Mouse (Mus musculus) adrenal gland, adult 2 months (tissue): ENCODE results near the gene Themis2. TPM values are rescaled to one million over a fixed set of nuclear protein-coding genes. Genes with fewer than 3 reads are reported as not detected.
"Not testable (repeated sequence)": the region's sequence is repeated elsewhere in the genome, so short reads cannot be mapped to it uniquely, and the experiment has no call there.

Source experiments
- DNase-seq: peaks from one replicate; pipeline ENCODE4 v3.0.0; 2021
- polyA plus RNA-seq: library from polyadenylated mRNA; depleted of rRNA; stranded (reverse); fragments of >200 nt; gene quantifications from 2 replicates; pipeline ENCODE4 v1.2.3, GENCODE M21; 2012
- total RNA-seq, 2 experiments: library from RNA; stranded (reverse); gene quantifications; 2 replicates each; pipeline ENCODE4 v1.2.3; 2021

The Themis2 gene
- total and polyA plus RNA-seq, 3 experiments = 1.6 to 4.3 (median 3.0) TPM

DNA sequence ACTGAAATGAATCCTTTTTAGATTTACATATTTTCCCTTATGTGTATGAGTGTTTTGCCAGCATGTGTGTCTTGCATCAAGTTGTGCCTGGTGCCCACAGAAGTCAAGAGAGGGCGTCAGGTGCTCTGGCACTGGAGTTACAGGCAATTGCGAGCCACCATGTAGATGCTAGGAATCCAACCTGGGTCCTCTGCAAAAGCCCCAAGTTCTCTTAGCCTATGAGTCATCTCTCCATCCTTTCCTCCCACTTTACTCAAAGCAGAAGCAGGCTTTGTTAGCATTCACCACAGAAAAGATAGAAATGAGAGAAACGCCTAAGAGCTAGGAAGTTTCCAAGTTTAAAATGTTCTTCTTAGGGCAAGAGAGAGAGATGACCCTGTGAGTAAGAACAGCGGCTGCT, 3.7 kb upstream of the Themis2 start:
- DNase-seq = no peak

DNA sequence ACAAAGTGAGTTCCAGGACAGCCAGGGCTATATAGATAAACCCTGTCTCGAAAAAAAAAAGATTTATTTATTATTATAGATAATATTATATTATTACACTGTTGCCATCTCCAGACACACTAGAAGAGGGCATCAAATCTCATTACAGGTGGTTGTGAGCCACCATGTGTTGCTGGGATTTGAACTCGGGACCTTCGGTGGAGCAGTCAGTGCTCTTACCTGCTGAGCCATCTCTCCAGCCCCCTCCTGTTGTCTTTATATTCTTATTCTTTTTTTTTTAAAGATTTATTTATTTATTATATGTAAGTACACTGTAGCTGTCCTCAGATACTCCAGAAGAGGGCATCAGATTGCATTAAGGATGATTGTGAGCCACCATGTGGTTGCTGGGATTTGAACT, 2.5 kb upstream of the Themis2 start:
- DNase-seq = not testable (repeated sequence)

DNA sequence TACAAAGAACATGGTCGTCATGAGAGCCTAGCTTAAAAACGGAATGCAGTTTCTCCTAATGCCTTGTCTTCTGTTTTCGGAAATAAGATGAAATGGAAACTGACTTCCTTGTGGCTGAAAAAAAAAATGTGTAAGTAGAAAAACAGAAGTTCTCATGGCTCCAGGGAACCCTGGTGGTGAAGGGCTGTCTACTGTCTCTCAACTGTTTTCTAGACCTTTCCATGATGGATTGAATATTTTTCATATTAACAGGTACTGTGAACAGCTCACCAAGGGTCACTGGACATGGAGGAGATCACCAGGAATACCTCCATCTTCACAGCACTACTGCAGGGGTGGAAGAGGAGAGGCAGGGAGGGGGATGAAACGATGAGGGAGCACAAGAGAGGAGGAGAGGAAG, 1.8 kb upstream of the Themis2 start:
- no peak for DNase-seq

DNA sequence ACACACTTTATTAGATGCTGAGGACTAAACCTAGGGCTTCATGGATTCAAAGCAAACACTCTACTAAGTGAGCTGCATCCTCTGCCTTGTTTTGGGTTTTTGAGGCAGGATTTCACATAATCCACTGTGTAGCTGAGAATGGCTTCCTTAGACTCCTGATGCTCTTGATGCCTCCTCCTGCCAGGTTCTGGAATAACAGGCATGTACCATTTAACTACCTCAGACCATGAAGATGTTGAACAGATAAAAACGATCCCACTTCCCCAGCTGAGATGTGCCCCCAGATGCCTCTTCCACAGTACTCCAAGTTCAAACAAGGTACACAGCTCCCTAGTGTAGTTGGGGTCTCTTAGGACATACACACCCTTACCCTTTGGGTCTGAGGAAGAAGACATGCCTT, 1.3 kb upstream of the Themis2 start:
- DNase-seq = no peak

DNA sequence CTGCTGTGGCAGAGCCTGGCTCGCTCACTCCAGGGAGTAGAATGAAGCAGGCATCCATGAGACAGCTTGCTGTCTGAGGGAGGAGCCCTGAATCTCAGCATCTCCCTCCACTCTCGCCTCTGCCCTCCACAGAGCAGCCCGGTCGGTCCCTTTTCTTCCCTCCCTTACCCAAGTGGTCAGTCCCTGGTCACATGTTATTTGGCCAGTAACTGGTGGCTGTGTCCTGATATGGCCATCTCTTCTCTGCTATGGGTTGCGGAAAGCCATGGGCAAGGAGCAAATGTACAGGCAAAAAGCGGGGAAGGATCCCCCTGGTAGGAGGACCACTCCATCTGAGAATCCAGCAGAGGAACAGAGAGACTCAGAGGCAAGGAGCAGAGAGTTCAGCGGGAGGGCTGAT, 1.0 kb downstream of the Themis2 start:
- DNase-seq = no peak

DNA sequence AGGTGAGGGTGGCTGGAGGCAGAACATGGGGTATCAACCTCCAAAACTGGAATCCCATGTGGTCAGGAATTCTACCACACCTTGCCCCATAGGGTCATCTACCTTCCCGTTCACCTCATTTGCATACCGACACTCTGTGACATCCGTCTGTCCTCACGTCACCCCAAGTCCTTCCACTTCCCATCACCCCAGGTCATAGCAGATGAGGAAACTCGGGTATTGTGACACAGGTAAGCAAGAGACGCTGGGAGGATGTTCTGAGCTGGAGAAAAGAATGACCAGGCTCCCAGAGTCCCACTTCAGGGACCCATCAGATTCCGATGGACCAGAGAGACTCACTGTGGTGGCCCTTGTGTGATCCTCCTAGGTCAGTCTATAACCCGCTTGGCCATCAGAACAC, 1.4 kb downstream of the Themis2 start:
- no peak for DNase-seq

DNA sequence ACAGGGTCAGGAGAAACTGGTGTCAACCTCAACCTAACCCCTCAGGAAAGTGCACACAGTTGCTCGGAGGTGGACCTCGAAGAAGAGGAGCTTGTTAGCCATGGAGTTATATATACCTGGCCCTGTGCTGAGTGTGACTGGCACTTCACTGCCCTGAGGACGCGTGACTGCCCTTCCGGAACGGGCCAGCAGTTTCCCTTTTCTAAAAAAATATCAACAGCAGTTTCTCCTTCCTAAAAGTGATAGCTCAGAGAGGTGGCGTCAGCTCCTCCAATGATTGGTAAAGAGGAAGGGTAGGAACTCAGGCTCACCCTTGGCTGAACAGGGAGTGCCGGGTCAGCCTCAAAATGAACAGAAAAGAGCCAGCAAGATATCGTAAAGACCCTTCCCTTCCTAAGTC, 2.2 kb downstream of the Themis2 start:
- DNase-seq = no peak

DNA sequence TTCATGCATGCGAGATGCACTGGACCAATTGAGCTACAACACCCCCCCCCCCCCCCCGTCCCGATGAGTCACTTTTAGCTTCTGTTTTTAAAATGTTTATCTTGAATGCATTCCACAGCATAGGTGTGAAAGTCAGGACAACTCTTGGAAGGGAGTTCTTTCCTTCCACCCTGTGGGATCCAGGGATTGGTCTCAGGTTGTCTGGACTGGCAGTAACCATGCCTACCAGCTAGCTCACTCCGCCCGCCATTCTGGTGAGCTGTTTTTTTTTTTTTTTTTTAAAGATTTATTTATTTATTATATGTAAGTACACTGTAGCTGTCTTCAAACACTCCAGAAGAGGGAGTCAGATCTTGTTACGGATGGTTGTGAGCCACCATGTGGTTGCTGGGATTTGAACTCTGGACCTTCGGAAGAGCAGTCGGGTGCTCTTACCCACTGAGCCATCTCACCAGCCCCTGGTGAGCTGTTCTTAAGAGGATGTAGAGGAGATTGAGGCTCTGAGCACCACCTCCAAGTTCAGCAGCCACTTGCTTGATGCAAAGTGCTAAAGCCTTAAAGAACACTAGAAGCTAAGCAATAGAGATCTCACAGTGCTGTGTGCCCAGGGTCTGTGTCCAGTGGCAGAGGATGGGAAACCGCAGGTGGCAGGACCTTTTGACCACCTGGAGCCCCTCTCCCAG, 2.7 kb downstream of the Themis2 start:
- DNase-seq = not testable (repeated sequence)

DNA sequence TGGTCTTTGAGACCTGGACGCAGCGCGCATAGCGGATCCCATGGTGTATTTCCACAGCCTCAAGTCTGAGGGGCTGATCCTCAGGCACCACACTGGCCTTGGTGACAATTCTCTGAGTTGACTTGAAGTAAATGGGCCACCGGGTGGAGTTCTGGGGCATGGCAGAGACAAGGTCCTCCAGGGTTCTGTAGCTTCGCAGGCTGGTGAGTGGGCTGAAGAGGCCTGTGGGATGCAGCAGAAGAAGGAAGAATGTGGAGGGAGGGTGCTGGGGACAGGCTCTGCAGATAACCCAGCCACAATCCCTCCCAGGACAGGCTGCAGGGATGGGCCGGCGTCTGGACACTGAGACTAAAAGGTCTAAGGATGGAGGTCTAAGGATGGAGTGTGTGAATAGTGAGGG, 6.5 kb downstream of the Themis2 start:
- DNase-seq = no peak

DNA sequence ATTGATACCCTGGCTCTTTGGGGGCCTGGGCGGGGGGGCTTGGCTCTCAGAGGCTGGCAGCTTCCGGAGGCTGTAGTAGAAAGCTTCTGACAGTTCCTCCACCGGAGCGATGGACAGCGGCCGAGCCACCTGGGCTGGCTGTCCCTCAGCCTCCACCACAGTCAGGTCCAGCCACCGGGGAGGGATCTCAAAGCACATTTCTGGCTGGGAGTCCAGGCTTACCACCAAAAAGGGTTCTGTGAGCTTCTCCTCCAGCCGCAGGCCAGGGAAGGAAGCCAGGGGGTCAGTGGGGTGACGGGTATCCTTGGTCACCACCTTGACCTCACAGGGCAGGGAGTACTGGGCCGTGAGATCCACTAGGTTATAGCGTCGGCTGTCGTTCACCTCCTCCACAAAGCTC, 11.0 kb downstream of the Themis2 start:
- no peak for DNase-seq

DNA sequence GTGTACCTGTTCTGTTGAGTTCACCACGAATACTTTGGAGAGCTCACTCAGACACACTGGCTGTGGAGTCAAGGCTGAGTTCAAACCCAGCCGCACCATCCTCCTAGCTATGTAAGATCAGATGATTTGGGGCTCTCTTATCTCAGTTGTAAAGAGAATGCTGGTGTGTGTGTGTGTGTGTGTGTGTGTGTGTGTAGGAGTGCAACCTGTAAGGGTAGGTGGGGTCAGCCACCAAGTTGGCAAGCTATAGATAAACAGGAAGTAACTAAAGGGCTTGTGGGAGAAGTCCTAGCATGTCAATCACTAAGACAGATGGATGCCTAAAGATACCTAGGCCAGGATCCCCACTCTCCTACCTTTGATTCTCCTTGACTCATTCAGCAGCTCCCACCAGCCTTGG, 12.5 kb downstream of the Themis2 start:
- no peak for DNase-seq

DNA sequence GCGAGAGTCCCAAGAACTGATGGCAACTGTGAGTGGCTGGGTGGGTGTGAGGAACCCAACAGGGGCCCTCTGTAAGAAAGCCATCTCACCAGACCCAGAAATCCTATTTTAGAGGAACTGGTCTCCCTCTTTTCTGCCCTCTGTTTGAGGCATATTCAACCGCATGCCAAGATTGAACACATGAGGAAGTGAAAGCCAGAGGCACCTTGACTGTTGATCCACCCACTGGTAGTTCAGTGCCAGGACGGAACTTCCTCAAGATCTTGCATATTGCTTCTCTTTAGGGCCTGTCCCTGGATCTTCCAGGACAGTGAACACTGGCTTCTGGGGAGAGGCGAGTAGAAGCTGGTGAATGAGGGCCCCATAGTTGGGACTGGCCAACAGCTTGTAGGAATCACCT, 15.9 kb downstream of the Themis2 start:
- DNase-seq = no peak

DNA sequence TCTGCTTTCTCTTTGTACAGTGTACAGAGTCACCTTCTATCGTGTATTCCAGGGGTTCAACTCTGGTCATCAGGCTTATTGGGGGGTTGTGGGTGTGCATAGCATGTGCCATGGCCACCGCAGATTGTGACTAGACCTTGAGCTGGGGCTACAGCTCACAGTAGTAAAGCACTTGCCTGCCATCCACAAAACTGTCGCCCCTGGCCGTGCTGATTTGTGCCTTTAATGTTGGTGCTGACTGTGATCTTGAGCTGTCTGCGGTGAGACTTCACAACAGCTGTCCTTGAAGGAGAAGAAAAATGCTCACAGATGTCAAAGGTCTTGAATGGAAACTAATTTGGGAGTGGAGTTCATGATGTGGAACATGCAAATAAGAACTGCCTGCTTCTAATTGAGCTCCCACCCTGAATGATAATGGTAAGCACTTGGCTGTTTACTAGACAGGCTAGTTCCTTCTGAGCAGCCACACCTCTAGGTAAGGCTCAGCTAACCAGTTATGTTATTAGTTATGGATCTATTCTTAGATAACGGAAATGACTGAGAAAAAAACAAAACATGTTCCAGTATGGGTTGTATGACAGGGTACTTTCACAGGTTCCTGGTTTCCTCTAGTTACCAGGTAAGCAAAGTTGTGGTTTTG, 17.5 kb downstream of the Themis2 start:
- no peak for DNase-seq

DNA sequence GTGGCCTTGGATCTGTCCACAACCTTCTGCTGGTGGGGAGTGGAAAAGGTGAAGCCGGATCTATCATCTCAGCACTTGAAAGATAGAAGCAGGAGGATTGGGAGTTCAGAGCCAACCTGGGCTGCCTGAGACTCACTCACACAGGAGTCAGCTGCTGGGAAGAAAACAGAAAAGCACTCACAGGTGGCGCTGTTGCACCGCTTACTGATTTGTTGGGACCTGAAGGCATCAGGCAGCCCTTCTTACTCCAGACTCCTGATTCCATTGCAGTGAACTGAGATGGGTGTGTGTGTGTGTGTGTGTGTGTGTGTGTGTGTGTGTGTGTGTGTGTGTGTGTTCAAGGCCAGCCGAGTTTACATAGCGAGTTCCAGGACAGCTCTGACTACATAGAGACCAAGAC, 19.4 kb downstream of the Themis2 start:
- DNase-seq = peak; percentile 66

DNA sequence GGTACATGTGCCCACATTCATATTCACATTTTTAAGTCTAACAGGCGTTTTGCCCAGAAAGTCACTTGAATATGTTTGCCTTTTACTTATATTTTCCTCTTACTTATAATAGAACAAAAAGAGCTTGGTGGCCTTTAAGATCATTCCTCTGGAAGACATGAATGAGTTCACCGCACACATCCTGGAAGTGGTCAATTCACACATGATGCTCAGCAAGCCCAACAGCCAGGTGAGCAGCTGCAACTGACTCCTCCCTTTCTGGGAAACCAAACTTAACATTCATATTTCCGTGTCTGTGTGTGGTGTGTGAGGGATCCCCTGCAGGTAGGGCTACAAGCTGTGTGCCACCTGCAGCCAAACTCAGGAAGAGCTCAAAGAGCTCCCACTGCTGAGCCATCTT, 21.3 kb downstream of the Themis2 start:
- DNase-seq = no peak

DNA sequence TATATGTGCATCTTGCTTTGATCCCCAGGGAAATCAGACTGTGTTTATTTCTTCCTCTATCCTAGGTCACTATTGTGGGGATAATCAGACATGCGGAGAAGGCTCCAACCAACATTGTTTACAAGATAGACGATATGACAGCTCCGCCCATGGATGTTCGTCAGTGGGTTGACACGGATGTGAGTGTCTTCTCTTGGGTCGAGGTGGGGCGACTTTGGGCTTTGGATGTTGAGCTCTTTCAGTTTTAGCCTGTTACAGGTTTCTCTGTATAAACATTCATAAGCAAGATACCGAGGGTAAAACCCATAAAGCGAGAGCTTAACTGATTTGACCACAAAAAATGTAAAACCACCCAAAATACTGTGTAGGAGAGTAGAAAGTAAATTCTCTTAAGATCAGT, 24.4 kb downstream of the Themis2 start:
- DNase-seq = no peak

DNA sequence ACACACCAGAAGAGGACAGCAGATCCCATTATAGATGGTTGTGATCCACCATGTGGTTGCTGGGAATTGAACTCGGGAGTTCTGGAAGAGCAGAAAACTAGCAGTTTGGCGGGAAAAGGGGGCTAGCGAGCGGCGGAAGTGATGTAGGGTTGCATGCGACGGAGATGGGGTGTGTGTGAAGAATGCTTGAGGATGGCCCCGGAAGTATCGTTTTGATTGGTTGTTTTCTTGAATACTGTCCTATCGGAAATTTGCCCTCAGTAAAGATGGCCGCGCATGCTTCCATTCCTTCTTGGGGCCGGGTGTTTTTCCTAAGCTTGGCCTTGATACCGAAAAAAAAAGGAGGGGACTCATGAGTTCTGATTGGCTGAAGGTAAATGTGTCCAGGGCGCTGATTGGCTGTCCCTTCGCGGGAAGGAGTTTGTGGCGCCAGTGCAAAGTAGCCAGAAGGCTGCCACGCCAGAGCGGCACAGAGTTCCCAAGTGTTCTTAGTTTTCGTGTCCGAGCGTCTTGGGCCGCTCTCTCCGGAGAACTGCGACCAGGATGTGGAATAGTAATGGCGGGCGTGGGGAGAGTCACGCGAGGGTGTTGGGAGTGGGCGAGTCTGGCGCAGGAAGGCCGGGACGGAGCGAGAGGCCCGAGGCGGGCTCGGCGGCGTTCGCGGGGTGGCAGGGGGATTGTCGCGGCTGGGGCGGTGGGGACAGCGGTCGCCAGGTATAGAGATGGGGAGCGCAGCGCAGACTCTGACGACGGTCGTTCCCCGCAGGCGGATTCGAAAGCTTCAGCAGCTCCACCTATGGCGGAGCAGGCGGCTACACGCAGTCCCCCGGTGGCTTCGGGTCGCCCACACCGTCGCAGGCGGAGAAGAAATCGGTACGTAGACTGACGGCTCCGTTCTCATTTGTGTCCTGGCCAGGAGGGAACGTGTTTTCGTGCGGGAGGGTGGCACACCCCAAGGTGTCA, 28.0 kb downstream of the Themis2 start, which contains the start of gene Rpa2:
TSS of gene Rpa2 (plus strand) at position 419 of the 963 bp plus-strand sequence.
- DNase-seq = peak; percentile 97

DNA sequence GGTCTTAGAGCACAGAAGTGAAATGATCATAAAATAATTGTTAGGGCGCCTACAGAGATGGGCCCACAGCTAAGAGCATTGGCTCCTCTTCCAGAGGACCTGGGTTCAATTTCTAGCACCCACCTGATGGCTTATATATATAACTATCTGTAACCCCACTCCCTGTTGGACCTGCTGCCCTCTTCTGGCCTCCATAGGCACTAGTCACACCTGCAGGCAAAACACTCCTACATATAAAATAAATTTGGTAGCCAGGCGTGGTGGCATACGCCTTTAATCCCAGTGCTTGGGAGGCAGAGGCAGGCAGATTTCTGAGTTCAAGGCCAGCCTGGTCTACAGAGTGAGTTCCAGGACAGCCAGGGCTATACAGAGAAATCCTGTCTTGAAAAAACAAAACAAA, 33.1 kb downstream of the Themis2 start:
- DNase-seq = not testable (repeated sequence)

DNA sequence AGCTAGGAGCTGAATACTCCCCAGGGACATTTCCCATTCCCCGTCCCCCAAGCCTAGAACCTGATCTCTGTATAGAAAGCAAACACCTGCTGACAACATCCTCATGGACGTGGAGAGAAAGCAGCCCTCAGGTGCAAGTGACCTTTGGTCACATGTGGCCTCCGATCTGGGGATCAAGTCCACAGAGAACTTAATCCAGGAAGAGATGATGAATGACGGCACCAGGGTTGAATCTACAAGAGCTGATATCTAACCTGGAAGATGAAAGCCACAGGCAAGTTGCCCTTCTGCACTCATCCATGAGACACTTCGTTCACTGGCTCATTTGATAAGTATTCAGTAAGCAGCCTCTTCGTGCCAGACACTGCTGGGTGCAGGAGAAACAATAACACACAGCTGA, 33.6 kb downstream of the Themis2 start:
- DNase-seq = no peak

DNA sequence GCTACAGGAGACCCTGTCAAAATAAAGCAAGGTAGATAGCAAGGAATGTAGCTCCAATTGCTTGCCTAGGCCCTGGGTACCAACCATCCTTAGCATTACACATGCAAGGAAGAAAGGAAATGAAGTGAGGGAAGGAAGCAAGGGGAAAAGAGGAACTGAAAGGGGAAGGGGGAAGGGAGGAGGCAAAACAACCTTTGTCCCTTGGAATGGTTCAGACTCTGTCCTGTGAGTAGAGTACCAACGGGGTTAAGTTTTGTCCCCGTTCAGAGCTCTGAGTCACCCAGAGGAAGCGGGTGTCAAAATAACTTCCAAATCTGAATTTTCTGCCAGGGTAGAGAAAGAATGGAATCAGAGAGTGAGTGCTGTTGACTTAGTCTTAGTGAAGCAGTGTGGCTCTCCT, 35.9 kb downstream of the Themis2 start:
- DNase-seq = no peak

DNA sequence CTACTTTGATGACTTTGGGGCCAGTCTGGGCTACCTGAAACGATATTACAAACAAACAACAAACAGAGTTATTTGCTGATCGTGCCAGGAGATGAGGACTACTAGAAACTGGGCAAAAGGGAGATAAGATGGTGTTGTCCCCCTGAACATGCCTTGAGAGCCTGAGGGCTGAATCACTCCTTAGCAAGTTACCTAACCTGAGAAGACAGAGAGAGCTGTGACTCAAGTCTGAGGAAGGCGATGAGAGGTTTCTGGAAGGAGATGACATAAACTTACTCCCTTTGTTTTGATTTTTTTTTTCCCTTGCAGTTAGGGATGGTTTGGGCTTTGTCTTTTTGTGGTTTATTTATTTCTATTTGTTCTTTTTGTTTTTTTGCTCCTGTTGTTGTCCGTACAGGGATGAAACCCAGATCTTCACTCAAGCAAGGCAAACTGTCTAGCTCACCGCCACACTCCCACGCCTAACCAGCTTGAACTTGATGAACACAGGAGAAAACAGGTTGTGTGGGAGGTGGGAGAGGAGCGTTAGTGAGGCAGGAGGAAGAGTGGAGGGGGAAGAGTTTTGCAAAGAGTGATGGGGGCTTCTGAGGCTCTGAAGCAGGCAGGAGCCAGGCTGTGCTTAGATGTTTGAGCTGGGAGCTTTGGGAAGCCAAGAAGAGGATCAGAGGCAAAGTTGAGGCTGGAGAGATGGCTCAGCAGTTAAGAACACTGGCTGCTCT, 38.4 kb downstream of the Themis2 start:
- no peak for DNase-seq

DNA sequence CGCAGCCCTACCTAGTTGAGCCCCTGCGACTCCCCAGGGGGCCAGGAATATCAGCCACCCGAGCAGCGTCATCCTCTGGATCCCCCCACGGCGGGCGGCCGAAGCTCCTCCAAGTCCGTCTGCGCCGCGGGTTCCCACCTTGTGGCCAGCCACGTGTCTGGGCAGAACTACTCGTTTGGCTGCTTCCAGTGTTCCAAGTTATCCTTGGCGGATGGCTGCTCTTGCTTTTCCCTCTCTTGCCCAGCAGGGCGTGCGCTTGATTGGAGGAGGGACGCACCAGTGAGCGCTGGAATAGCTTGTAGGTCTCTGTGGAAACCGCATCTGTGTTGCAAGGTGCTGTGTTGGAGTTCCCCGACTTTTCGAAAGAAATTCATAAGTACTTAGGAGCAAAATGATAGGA, 39.2 kb downstream of the Themis2 start, which contains the start of gene Smpdl3b:
TSS of gene Smpdl3b (minus strand) at position 279 of the 400 bp plus-strand sequence.
- peak; percentile 85 for DNase-seq
